Mouse (Mus musculus) midbrain, embryonic 15.5 days (tissue): ENCODE results near the gene Aco1. TPM values are rescaled to one million over a fixed set of nuclear protein-coding genes. Genes with fewer than 3 reads are reported as not detected.
A peak's percentile ranks its signal among the peaks of the same experiment; 100 is the strongest.

ENCODE experiments used
- ATAC-seq: fragments of 200-750 bp; cut with Nextera tagmentation; replicated peaks from 2 replicates; pipeline ENCODE4 v1.8.0; 2017; ENCODE audit warnings: moderate TSS enrichment
- H3K27ac ChIP-seq: fragments of 300-500 bp; sonication (generic); 2 replicates; pipeline ENCODE4 v1.5.1; 2015; ENCODE audit warnings: mild to moderate bottlenecking, inconsistent platforms
- H3K27me3 ChIP-seq: fragments of 300-500 bp; sonication (generic); replicated peaks from 2 replicates; pipeline ENCODE4 v1.6.1; 2015; ENCODE audit warnings: inconsistent platforms
- H3K36me3 ChIP-seq: fragments of 300-500 bp; sonication (generic); replicated peaks from 2 replicates; pipeline ENCODE4 v1.6.1; 2015; ENCODE audit warnings: inconsistent platforms
- H3K4me1 ChIP-seq: fragments of 300-500 bp; sonication (generic); 2 replicates; pipeline ENCODE4 v1.6.1; 2015; ENCODE audit warnings: inconsistent platforms
- H3K4me2 ChIP-seq: fragments of 300-500 bp; sonication (generic); 2 replicates; pipeline ENCODE4 v1.6.1; 2015; ENCODE audit warnings: inconsistent platforms, mild to moderate bottlenecking, moderate library complexity
- H3K4me3 ChIP-seq: fragments of 300-500 bp; sonication (generic); 2 replicates; pipeline ENCODE4 v1.5.1; 2015; ENCODE audit warnings: mild to moderate bottlenecking, inconsistent platforms
- H3K9ac ChIP-seq: fragments of 300-500 bp; sonication (generic); 2 replicates; pipeline ENCODE4 v1.6.1; 2015; ENCODE audit warnings: mild to moderate bottlenecking, inconsistent platforms
- H3K9me3 ChIP-seq: fragments of 300-500 bp; sonication (generic); 2 replicates; pipeline ENCODE4 v1.6.1; 2016; ENCODE audit warnings: inconsistent platforms
- WGBS: fragments of 180-500 bp; shearing (Covaris S2); methylation state at CpG from one replicate; pipeline ENCODE4 v1.1.7; 2015; ENCODE audit warnings: mixed read lengths; 5-methylcytosine and 5-hydroxymethylcytosine counted together
- polyA plus RNA-seq: library from polyadenylated mRNA; unstranded; fragments of >200 nt; fragmentation: Nextera tagmentation; extraction: Ambion mirVana; gene quantifications from 2 replicates; pipeline ENCODE4 v1.2.1, GENCODE M21; 2015

Gene Aco1
- polyA plus RNA-seq, 1 experiment from 2014 or later, result 45.1 TPM

- Histone ChIP-seq H3K4me2 (no peak overlapping the region), H3K27ac (no peak overlapping the region), H3K4me1 (no peaks in the 10 kb centered on the region; the same call in 1 of the 2 replicates), H3K36me3 (peaks cover 4% of the 10 kb centered on the region; the same call in 1 of the 2 replicates), H3K9me3 (no peaks in the 10 kb centered on the region), H3K4me3 (no peak overlapping the region), H3K9ac (no peak overlapping the region), H3K27me3 (no peaks in the 10 kb centered on the region)
- 0 out of 2 replicates have a peak, but pooled peaks have one; percentile 48 for ATAC-seq
- WGBS, result 96% methylated on average over 8 of the region's 8 CpGs
These were observed 17.9 kb downstream of the Aco1 start for GRCm38 (mm10) chr4:40160591-40161434.

- Histone ChIP-seq H3K9ac (no peak overlapping the region), H3K27me3 (no peaks in the 10 kb centered on the region), H3K4me1 (no peaks in the 10 kb centered on the region), H3K4me3 (no peak overlapping the region), H3K27ac (no peak overlapping the region), H3K4me2 (no peak overlapping the region), H3K9me3 (no peaks in the 10 kb centered on the region), H3K36me3 (peaks cover 14% of the 10 kb centered on the region; the same call in 1 of the 2 replicates)
- WGBS, result 79% methylated on average over 10 of the region's 10 CpGs
- no peak for ATAC-seq
These were observed 20.8 kb downstream of the Aco1 start for GRCm38 (mm10) chr4:40163646-40164045.

- Histone ChIP-seq H3K4me1 (no peaks in the 10 kb centered on the region), H3K9ac (no peak overlapping the region), H3K4me2 (no peak overlapping the region), H3K27ac (no peak overlapping the region), H3K9me3 (no peaks in the 10 kb centered on the region), H3K36me3 (peaks cover 14% of the 10 kb centered on the region), H3K4me3 (no peak overlapping the region), H3K27me3 (no peaks in the 10 kb centered on the region)
- WGBS, result 92% methylated on average over 4 of the region's 4 CpGs
- ATAC-seq, result no peak
These were observed 28.6 kb downstream of the Aco1 start for GRCm38 (mm10) chr4:40171477-40171876.

- no peak overlapping the region for H3K9ac ChIP-seq
- no peaks in the 10 kb centered on the region for H3K4me1 ChIP-seq
- 86% methylated on average over 2 of the region's 2 CpGs for WGBS
- no peaks in the 10 kb centered on the region for H3K27me3 ChIP-seq
- H3K4me3 ChIP-seq, result no peak overlapping the region
- H3K27ac ChIP-seq, result no peak overlapping the region
- ATAC-seq, result no peak
- no peak overlapping the region for H3K4me2 ChIP-seq
- no peaks in the 10 kb centered on the region for H3K9me3 ChIP-seq
- H3K36me3 ChIP-seq, result peaks cover 8% of the 10 kb centered on the region
These were observed 29.5 kb downstream of the Aco1 start for GRCm38 (mm10) chr4:40172336-40172735.

GRCm38 (mm10) chr4:40174321-40174720 is 31.4 kb downstream of the Aco1 start:
- Histone ChIP-seq H3K4me3 (no peak overlapping the region), H3K9me3 (no peaks in the 10 kb centered on the region), H3K4me1 (no peaks in the 10 kb centered on the region), H3K27me3 (no peaks in the 10 kb centered on the region), H3K36me3 (peaks cover 17% of the 10 kb centered on the region; the same call in 1 of the 2 replicates), H3K27ac (no peak overlapping the region), H3K9ac (no peak overlapping the region), H3K4me2 (no peak overlapping the region)
- ATAC-seq, result no peak
- 79% methylated on average over 4 of the region's 4 CpGs for WGBS

GRCm38 (mm10) chr4:40178584-40178983 is 35.7 kb downstream of the Aco1 start:
- H3K4me1 ChIP-seq, result no peaks in the 10 kb centered on the region
- no peak overlapping the region for H3K9ac ChIP-seq
- 91% methylated on average over 17 of the region's 17 CpGs for WGBS
- H3K27me3 ChIP-seq, result no peaks in the 10 kb centered on the region
- H3K27ac ChIP-seq, result no peak overlapping the region
- ATAC-seq, result no peak
- H3K9me3 ChIP-seq, result no peaks in the 10 kb centered on the region
- no peak overlapping the region for H3K4me3 ChIP-seq
- no peak overlapping the region for H3K4me2 ChIP-seq
- H3K36me3 ChIP-seq, result peaks cover 34% of the 10 kb centered on the region

GRCm38 (mm10) chr4:40180046-40180445 is 37.2 kb downstream of the Aco1 start:
- 96% methylated on average over 6 of the region's 6 CpGs for WGBS
- Histone ChIP-seq H3K27me3 (no peaks in the 10 kb centered on the region), H3K4me1 (no peaks in the 10 kb centered on the region), H3K36me3 (peaks cover 42% of the 10 kb centered on the region), H3K9ac (no peak overlapping the region), H3K27ac (no peak overlapping the region), H3K9me3 (no peaks in the 10 kb centered on the region), H3K4me2 (no peak overlapping the region), H3K4me3 (no peak overlapping the region)
- ATAC-seq, result no peak

- WGBS, result 94% methylated on average over 8 of the region's 8 CpGs
- no peaks in the 10 kb centered on the region for H3K9me3 ChIP-seq
- H3K36me3 ChIP-seq, result peaks cover 54% of the 10 kb centered on the region
- no peak overlapping the region for H3K4me2 ChIP-seq
- no peaks in the 10 kb centered on the region for H3K27me3 ChIP-seq
- no peak overlapping the region for H3K9ac ChIP-seq
- no peaks in the 10 kb centered on the region for H3K4me1 ChIP-seq
- H3K4me3 ChIP-seq, result no peak overlapping the region
- H3K27ac ChIP-seq, result no peak overlapping the region
- ATAC-seq, result no peak
These were observed 38.8 kb downstream of the Aco1 start for GRCm38 (mm10) chr4:40181681-40182080.

GRCm38 (mm10) chr4:40182651-40183320 is 39.9 kb downstream of the Aco1 start:
- no peak overlapping the region for H3K27ac ChIP-seq
- WGBS, result 42% methylated on average over 14 of the region's 14 CpGs
- no peak overlapping the region for H3K4me3 ChIP-seq
- H3K27me3 ChIP-seq, result no peaks in the 10 kb centered on the region
- H3K9ac ChIP-seq, result no peak overlapping the region
- peaks cover 62% of the 10 kb centered on the region for H3K36me3 ChIP-seq
- 0 out of 2 replicates have a peak, but pooled peaks have one; percentile 65 for ATAC-seq
- H3K4me2 ChIP-seq, result no peak overlapping the region
- no peaks in the 10 kb centered on the region for H3K9me3 ChIP-seq
- H3K4me1 ChIP-seq, result no peaks in the 10 kb centered on the region

GRCm38 (mm10) chr4:40183781-40184180 is 40.9 kb downstream of the Aco1 start:
- H3K4me2 ChIP-seq, result no peak overlapping the region
- no peak overlapping the region for H3K4me3 ChIP-seq
- WGBS, result 91% methylated on average over 6 of the region's 6 CpGs
- H3K36me3 ChIP-seq, result peaks cover 61% of the 10 kb centered on the region
- no peaks in the 10 kb centered on the region for H3K27me3 ChIP-seq
- no peak for ATAC-seq
- H3K9ac ChIP-seq, result no peak overlapping the region
- H3K4me1 ChIP-seq, result no peaks in the 10 kb centered on the region
- H3K9me3 ChIP-seq, result no peaks in the 10 kb centered on the region
- no peak overlapping the region for H3K27ac ChIP-seq

GRCm38 (mm10) chr4:40184470-40184869 is 41.6 kb downstream of the Aco1 start:
- Histone ChIP-seq H3K27ac (no peak overlapping the region), H3K4me3 (no peak overlapping the region), H3K9me3 (no peaks in the 10 kb centered on the region), H3K9ac (no peak overlapping the region), H3K4me2 (no peak overlapping the region), H3K4me1 (no peaks in the 10 kb centered on the region), H3K27me3 (no peaks in the 10 kb centered on the region), H3K36me3 (peaks cover 66% of the 10 kb centered on the region)
- ATAC-seq, result no peak
- 84% methylated on average over 5 of the region's 5 CpGs for WGBS

- Histone ChIP-seq H3K27ac (no peak overlapping the region), H3K9me3 (no peaks in the 10 kb centered on the region), H3K9ac (no peak overlapping the region), H3K36me3 (peaks cover 63% of the 10 kb centered on the region), H3K27me3 (no peaks in the 10 kb centered on the region), H3K4me3 (no peak overlapping the region), H3K4me2 (no peak overlapping the region), H3K4me1 (no peaks in the 10 kb centered on the region)
- ATAC-seq, result no peak
- 86% methylated on average over 7 of the region's 7 CpGs for WGBS
These were observed 45.1 kb downstream of the Aco1 start for GRCm38 (mm10) chr4:40187956-40188355.
